8 mouse cellular contexts compared by ENCODE assay signal in the genomic region with DNA sequence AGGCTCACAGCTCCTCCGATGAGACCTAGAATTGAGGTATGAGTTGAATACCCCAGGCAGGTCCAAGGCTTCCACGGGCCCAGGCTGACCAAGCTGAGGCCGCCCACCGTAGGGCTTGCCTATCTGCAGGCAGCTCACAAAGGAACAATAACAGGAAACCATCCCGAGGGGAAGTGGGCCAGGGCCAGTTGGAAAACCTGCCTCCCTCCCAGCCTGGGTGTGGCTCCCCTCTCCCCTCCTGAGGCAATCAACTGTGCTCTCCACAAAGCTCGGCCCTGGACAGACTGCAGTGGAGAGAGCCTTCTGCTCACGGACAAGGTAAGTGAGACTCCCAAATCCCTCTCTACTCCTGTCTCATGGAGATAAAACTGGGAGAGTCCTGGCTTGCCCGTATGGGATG. TPM values are rescaled to one million over a fixed set of nuclear protein-coding genes. Genes with fewer than 3 reads are reported as not detected.
DNase-seq lines count a peak whose midpoint lies in the region; ATAC-seq lines count a peak whose summit lies in the region.

A gene (plus strand): TSS at position 211 of the 400 bp plus-strand sequence.

- peaks cover 35% of the 10 kb centered on the region for H3K4me1 ChIP-seq in liver, embryonic 12.5 days
- H3K4me1 ChIP-seq in neural tube, embryonic 15.5 days, result peaks cover 10% of the 10 kb centered on the region; the same call in 1 of the 2 replicates

- H3K4me3 ChIP-seq in liver, embryonic 12.5 days, result peak within 1 kb of the TSS; percentile 26
- H3K4me3 ChIP-seq in neural tube, embryonic 15.5 days (replicated peaks), result peak within 1 kb of the TSS; percentile 12; the same call in 1 of the 2 replicates

- WGBS in liver, embryonic 12.5 days (ENCODE audit: insufficient replicate concordance), result 29% methylated on average over 8 of the region's 8 CpGs
- 64% methylated on average over 8 of the region's 8 CpGs for WGBS in neural tube, embryonic 15.5 days

- H3K27ac ChIP-seq in liver, embryonic 12.5 days, result no peak within 1 kb of the TSS
- no peak within 1 kb of the TSS for H3K27ac ChIP-seq in neural tube, embryonic 15.5 days (replicated peaks)

- peak; percentile 42 for DNase-seq in ovary, postnatal 36 days (ENCODE audit: low spot score)
- no peak for DNase-seq in ovary, postnatal 10 days (ENCODE audit: low spot score)
- peak; percentile 87 for DNase-seq in heart, adult 8-10 months (ENCODE audit: low spot score)
- peak; percentile 56 for DNase-seq in kidney, adult 18-20 months
- DNase-seq in thymus, adult 18-20 months, result no peak
- no peak for DNase-seq in layer of hippocampus, adult 11-12 months (ENCODE audit: low spot score)

- no peaks in the 10 kb centered on the region for H3K9me3 ChIP-seq in liver, embryonic 12.5 days (replicated peaks)
- no peaks in the 10 kb centered on the region for H3K9me3 ChIP-seq in neural tube, embryonic 15.5 days (replicated peaks)

- H3K36me3 ChIP-seq in liver, embryonic 12.5 days, result no peaks in the 10 kb centered on the region
- H3K36me3 ChIP-seq in neural tube, embryonic 15.5 days, result no peaks in the 10 kb centered on the region

- ATAC-seq in liver, embryonic 12.5 days, result peak; percentile 34; the same call in 1 of the 2 replicates
- no peak for ATAC-seq in neural tube, embryonic 15.5 days (ENCODE audit: low FRiP score)

- no peak within 1 kb of the TSS for H3K4me2 ChIP-seq in liver, embryonic 12.5 days
- no peak within 1 kb of the TSS for H3K4me2 ChIP-seq in neural tube, embryonic 15.5 days

- no peaks in the 10 kb centered on the region for H3K27me3 ChIP-seq in liver, embryonic 12.5 days (replicated peaks)
- H3K27me3 ChIP-seq in neural tube, embryonic 15.5 days (replicated peaks), result no peaks in the 10 kb centered on the region

- 0 out of 2 replicates have a peak within 1 kb of the TSS, but pooled peaks have one; percentile 27 for H3K9ac ChIP-seq in liver, embryonic 12.5 days
- no peak within 1 kb of the TSS for H3K9ac ChIP-seq in neural tube, embryonic 15.5 days (replicated peaks)

RNA-seq across cellular contexts. Expression of the gene that starts here (rescaled TPM):
- 100 to 1,000 TPM in 3 of 4 experiments, 10 to 100 TPM in 1; 92.8 to 120 (median 112) TPM for total RNA-seq in heart, adult 8-10 months (2022)
- polyA plus RNA-seq in liver, embryonic 12.5 days (2016; fragmentation: Nextera tagmentation; extraction: Ambion mirVana), result 9.4 and 9.9 TPM in 2 replicates
- polyA plus RNA-seq in neural tube, embryonic 15.5 days (2015; fragmentation: Nextera tagmentation; extraction: Ambion mirVana), result 12.5 and 17.7 TPM in 2 replicates

Comparison
In these comparisons a context has a peak if more than half of its experiments do, and no peak if none do; other contexts are left out.
1. DNase-seq: peak in ovary, postnatal 36 days (single experiment), heart, adult 8-10 months (single experiment) and kidney, adult 18-20 months (single experiment); none in ovary, postnatal 10 days (single experiment), thymus, adult 18-20 months (0 of 2) and layer of hippocampus, adult 11-12 months (single experiment).